Mouse (Mus musculus) lung, postnatal 0 days (tissue): ENCODE measurements at regions not wholly inside any gene's neighbourhood (a gene's known extent, or its start where the extent isn't known, plus 50 kb on each side); places are given as distances from the start of the nearest gene placed in this dataset.

Experiments
- ATAC-seq: fragments of 200-750 bp; cut with Nextera tagmentation; 2 replicates; pipeline ENCODE4 v1.8.0; 2017; ENCODE audit warnings: moderate library complexity
- DNase-seq: peaks from one replicate; pipeline ENCODE4 v3.0.0-alpha.2; 2016; ENCODE audit warnings: low spot score
- H3K27ac ChIP-seq: fragments of 300-500 bp; sonication (generic); 2 replicates; pipeline ENCODE4 v1.5.1; 2014; ENCODE audit warnings: antibody characterized with exemption, mild to moderate bottlenecking, low read length, mixed read lengths
- H3K27me3 ChIP-seq: fragments of 300-500 bp; sonication (generic); replicated peaks from 2 replicates; pipeline ENCODE4 v1.6.1; 2014; ENCODE audit warnings: low read length, mixed read lengths; ENCODE audit not compliant: insufficient read depth
- H3K36me3 ChIP-seq: fragments of 300-500 bp; sonication (generic); 2 replicates; pipeline ENCODE4 v1.6.1; 2014; ENCODE audit warnings: low read length, mixed read lengths; ENCODE audit not compliant: insufficient read depth
- H3K4me1 ChIP-seq: fragments of 300-500 bp; sonication (generic); 2 replicates; pipeline ENCODE4 v1.6.1; 2014; ENCODE audit warnings: antibody characterized with exemption, low read depth, low read length, mixed read lengths; ENCODE audit not compliant: insufficient read depth
- H3K4me2 ChIP-seq: fragments of 300-500 bp; sonication (generic); replicated peaks from 2 replicates; pipeline ENCODE4 v1.6.1; 2014; ENCODE audit warnings: low read depth, mild to moderate bottlenecking, low read length, moderate library complexity, mixed read lengths
- H3K4me3 ChIP-seq: fragments of 300-500 bp; sonication (generic); 2 replicates; pipeline ENCODE4 v1.5.1; 2014; ENCODE audit warnings: low read depth, low read length
- H3K9ac ChIP-seq: fragments of 300-500 bp; sonication (generic); replicated peaks from 2 replicates; pipeline ENCODE4 v1.6.1; 2014; ENCODE audit warnings: low read depth, mild to moderate bottlenecking
- H3K9me3 ChIP-seq: fragments of 300-500 bp; sonication (generic); 2 replicates; pipeline ENCODE4 v1.6.1; 2016; ENCODE audit warnings: low read length, mixed read lengths
- CTCF ChIP-seq: IDR thresholded peaks from 2 replicates; pipeline ENCODE4 v1.5.1; 2016; ENCODE audit warnings: antibody characterized with exemption, mild to moderate bottlenecking
- EP300 ChIP-seq: IDR thresholded peaks from 2 replicates; pipeline ENCODE4 v1.6.1; 2016; ENCODE audit warnings: antibody characterized with exemption, mild to moderate bottlenecking, control low read depth
- WGBS: fragments of 180-500 bp; shearing (Covaris S2); extraction: QIAGEN DNeasy Blood & Tissue Kit; methylation state at CpG from one replicate; pipeline ENCODE4 v1.1.7; 2014; 5-methylcytosine and 5-hydroxymethylcytosine counted together

DNA sequence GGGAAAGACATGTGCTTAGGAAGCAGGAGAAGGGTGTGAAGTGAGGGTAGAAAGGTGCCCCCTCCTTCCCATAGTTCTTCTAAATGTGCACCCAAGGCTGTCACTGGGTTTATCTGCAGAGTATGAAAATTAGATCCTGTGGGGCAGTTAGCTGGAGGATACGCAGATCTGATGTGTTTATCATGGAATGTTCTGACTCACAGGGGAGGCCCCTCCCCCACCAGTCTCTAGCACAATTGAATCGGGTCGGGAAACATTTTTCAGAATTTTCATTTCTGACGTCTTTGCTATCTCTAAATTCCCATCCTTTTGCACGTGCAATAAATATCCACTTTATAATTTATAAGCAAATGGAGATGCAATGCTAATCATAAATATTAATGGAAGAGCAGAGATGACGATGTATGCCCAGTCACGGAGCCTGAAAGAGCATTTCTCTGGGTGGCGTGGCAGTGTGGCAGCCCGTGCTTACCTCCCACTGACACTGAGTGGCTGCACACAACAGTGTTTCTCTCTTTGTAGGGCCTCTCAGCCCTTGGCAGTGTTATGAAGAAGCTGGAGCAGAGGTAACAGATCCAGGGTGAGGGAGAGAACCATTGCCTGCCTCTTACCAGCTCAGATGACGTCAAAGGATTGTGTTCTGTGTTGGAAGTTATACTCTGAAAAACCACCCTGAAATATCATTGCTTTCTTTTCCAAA lies 122.1 kb upstream of the Gm26657 start:
- no peaks in the 10 kb centered on the region for H3K9me3 ChIP-seq
- no peaks in the 10 kb centered on the region for H3K4me1 ChIP-seq
- no peak overlapping the region for H3K27ac ChIP-seq
- no peak overlapping the region for H3K9ac ChIP-seq
- no peak overlapping the region for H3K4me2 ChIP-seq
- 62% methylated on average over 10 of the region's 10 CpGs for WGBS
- H3K27me3 ChIP-seq = no peaks in the 10 kb centered on the region
- DNase-seq = no peak
- H3K4me3 ChIP-seq = no peak overlapping the region
- TF ChIP-seq CTCF = no peak
- no peak for TF ChIP-seq EP300
- no peak for ATAC-seq
- H3K36me3 ChIP-seq = no peaks in the 10 kb centered on the region

DNA sequence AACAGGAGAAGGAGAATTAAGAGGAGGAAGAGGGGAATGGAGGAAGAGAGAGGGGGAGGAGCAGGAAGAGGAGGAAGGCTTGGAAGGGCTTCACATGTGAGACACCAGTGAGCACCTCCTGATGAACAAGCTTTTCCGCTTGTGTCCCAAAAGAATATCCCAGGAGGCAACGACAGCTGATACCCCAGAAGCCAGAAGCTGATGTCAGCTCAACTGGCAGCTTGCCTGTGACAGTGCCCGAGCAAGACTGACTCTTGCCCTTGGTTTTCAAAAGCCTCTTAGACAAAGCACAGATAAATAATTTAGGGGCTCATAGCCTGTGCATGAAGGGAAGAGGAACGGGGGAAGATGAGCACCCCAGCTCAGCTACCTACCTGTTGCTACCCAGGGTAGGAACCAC lies 127.5 kb upstream of the Gm26657 start:
- H3K27me3 ChIP-seq = no peaks in the 10 kb centered on the region
- no peak overlapping the region for H3K4me3 ChIP-seq
- H3K4me2 ChIP-seq = no peak overlapping the region
- no peak overlapping the region for H3K9ac ChIP-seq
- no peak for DNase-seq
- ATAC-seq = no peak
- H3K9me3 ChIP-seq = no peaks in the 10 kb centered on the region
- no peak overlapping the region for H3K27ac ChIP-seq
- H3K36me3 ChIP-seq = no peaks in the 10 kb centered on the region
- TF ChIP-seq EP300 = no peak
- TF ChIP-seq CTCF = no peak
- WGBS = 59% methylated on average over 4 of the region's 4 CpGs
- H3K4me1 ChIP-seq = no peaks in the 10 kb centered on the region

DNA sequence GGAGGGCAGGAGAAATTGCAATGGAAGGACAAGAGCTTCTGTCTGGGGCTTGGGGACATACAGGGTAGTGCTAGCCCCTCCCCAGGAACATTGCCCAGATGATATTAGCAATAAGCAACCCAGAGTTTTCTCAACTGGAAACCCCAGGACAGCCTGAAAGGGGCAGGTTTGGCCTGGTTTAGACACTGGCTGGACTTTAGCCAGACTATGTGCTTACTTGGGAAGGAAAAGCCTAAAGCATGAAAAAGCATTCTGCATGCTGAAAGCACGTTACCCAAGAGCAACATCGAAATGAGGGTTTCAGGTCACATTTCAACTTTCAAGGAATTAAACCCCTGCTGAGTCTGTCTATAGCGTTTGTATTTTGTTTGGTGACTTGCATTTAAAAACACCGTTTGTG lies 128.1 kb upstream of the Gm26657 start:
- Histone ChIP-seq H3K27ac (no peak overlapping the region), H3K27me3 (no peaks in the 10 kb centered on the region), H3K9me3 (no peaks in the 10 kb centered on the region), H3K4me3 (no peak overlapping the region), H3K4me1 (no peaks in the 10 kb centered on the region), H3K9ac (no peak overlapping the region), H3K4me2 (no peak overlapping the region), H3K36me3 (no peaks in the 10 kb centered on the region)
- 37% methylated on average over 4 of the region's 4 CpGs for WGBS
- no peak for TF ChIP-seq CTCF
- no peak for TF ChIP-seq EP300
- DNase-seq (peak; percentile 37), ATAC-seq (no peak)

DNA sequence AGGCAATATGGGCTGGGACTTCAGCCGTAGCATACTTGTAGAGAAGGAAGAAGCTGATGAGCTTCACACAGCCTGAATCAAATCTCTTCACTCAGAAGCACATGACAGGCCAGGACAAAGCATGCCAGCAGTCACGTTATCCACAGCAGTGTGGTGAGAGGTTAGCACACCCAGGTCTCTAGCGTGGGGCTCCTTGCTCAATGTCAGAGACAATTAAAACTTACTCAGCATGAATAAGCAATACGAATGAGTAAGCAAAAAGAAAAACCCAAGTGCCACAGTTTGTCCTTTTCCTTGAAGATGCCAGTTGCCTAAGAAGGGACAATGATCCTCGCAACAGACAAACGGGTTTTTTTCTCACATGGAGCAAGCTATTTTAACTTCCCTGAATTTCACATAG lies 129.6 kb upstream of the Gm26657 start:
- Histone ChIP-seq H3K9me3 (no peaks in the 10 kb centered on the region), H3K4me2 (no peak overlapping the region), H3K4me3 (no peak overlapping the region), H3K27ac (no peak overlapping the region), H3K9ac (no peak overlapping the region), H3K36me3 (no peaks in the 10 kb centered on the region), H3K27me3 (no peaks in the 10 kb centered on the region), H3K4me1 (no peaks in the 10 kb centered on the region)
- TF ChIP-seq CTCF (no peak), EP300 (no peak)
- WGBS = 82% methylated on average over 6 of the region's 6 CpGs
- DNase-seq (no peak), ATAC-seq (no peak)

DNA sequence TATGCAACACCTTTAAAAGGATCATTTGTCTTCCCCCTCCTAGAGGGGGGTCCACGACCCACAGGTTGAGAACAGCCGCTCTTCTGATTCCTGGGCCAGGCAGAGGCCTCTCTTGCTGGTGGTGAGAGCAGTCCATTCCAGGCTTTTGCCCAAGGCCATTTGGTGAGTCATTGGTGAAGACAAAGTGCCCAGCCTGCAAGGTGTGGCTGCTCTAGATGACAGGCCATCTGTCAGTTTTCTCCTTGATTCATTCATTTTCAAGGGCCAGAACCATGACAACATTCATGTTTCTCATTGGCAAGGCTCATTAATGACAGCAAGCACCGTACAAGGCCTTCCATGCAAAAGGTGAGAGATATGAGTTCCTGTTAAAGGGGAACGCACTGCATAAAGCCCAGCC lies 131.2 kb upstream of the Gm26657 start:
- Histone ChIP-seq H3K4me1 (no peaks in the 10 kb centered on the region), H3K27ac (no peak overlapping the region), H3K9me3 (no peaks in the 10 kb centered on the region), H3K4me2 (no peak overlapping the region), H3K36me3 (no peaks in the 10 kb centered on the region), H3K27me3 (no peaks in the 10 kb centered on the region), H3K9ac (no peak overlapping the region), H3K4me3 (no peak overlapping the region)
- no peak for ATAC-seq
- DNase-seq = no peak
- TF ChIP-seq CTCF (no peak), EP300 (no peak)
- 70% methylated on average over 4 of the region's 4 CpGs for WGBS

DNA sequence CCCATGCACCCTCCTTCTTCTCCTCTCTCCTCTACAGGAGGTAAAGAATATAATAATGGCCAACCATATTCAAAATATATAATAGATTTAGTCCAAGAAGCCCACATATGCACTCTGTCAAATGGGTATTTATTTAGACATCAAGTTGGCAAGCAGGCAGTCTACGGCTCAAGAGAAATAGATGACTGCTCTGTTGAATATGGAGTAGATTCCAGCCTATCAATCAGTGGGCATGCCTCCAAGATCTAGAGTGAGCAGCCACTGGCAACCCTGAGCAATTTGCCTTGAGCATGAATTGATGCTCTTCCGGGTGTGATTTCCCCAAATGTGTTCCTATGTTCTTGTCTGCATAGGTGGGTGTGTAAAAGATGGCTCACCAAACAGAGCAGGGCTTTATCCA lies 141.5 kb upstream of the Gm26657 start:
- H3K9me3 ChIP-seq = no peaks in the 10 kb centered on the region
- no peak for ATAC-seq
- H3K27me3 ChIP-seq = no peaks in the 10 kb centered on the region
- TF ChIP-seq EP300 (no peak), CTCF (no peak)
- DNase-seq = no peak
- H3K36me3 ChIP-seq = no peaks in the 10 kb centered on the region
- H3K4me3 ChIP-seq = no peak overlapping the region
- H3K4me1 ChIP-seq = no peaks in the 10 kb centered on the region
- H3K9ac ChIP-seq = no peak overlapping the region
- H3K27ac ChIP-seq = no peak overlapping the region
- 64% methylated on average over 2 of the region's 2 CpGs for WGBS
- no peak overlapping the region for H3K4me2 ChIP-seq

DNA sequence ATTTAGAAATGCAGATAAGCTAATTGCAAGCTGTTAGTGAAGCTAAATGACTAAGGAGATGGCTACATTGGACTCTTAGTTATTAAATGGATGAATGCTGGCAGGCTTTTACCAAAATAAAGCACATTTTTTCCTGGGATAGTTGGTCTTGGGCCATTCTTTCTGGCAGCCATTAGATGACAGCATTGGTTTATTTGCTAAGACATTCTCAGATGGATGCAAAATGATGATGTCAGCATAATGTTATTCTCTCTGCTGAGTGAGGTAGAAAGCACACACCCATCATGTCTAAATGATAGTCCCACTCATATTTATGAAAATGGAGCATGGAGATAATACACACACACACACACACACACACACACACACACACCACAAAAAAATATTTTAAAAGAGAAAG lies 141.9 kb upstream of the Gm26657 start:
- no peak for TF ChIP-seq EP300
- no peak overlapping the region for H3K27ac ChIP-seq
- ATAC-seq = no peak
- DNase-seq = no peak
- H3K4me3 ChIP-seq = no peak overlapping the region
- H3K9ac ChIP-seq = no peak overlapping the region
- H3K27me3 ChIP-seq = no peaks in the 10 kb centered on the region
- no peaks in the 10 kb centered on the region for H3K9me3 ChIP-seq
- H3K4me2 ChIP-seq = no peak overlapping the region
- no peaks in the 10 kb centered on the region for H3K36me3 ChIP-seq
- no peaks in the 10 kb centered on the region for H3K4me1 ChIP-seq
